Mouse (Mus musculus) midbrain, embryonic 15.5 days (tissue): ENCODE measurements at regions not wholly inside any gene's neighbourhood (a gene's known extent, or its start where the extent isn't known, plus 50 kb on each side); places are given as distances from the start of the nearest gene placed in this dataset.

Source experiments
- ATAC-seq: fragments of 200-750 bp; cut with Nextera tagmentation; replicated peaks from 2 replicates; pipeline ENCODE4 v1.8.0; 2017; ENCODE audit warnings: moderate TSS enrichment
- H3K27ac ChIP-seq: fragments of 300-500 bp; sonication (generic); 2 replicates; pipeline ENCODE4 v1.5.1; 2015; ENCODE audit warnings: mild to moderate bottlenecking, inconsistent platforms
- H3K27me3 ChIP-seq: fragments of 300-500 bp; sonication (generic); replicated peaks from 2 replicates; pipeline ENCODE4 v1.6.1; 2015; ENCODE audit warnings: inconsistent platforms
- H3K36me3 ChIP-seq: fragments of 300-500 bp; sonication (generic); replicated peaks from 2 replicates; pipeline ENCODE4 v1.6.1; 2015; ENCODE audit warnings: inconsistent platforms
- H3K4me1 ChIP-seq: fragments of 300-500 bp; sonication (generic); 2 replicates; pipeline ENCODE4 v1.6.1; 2015; ENCODE audit warnings: inconsistent platforms
- H3K4me2 ChIP-seq: fragments of 300-500 bp; sonication (generic); 2 replicates; pipeline ENCODE4 v1.6.1; 2015; ENCODE audit warnings: inconsistent platforms, mild to moderate bottlenecking, moderate library complexity
- H3K4me3 ChIP-seq: fragments of 300-500 bp; sonication (generic); 2 replicates; pipeline ENCODE4 v1.5.1; 2015; ENCODE audit warnings: mild to moderate bottlenecking, inconsistent platforms
- H3K9ac ChIP-seq: fragments of 300-500 bp; sonication (generic); 2 replicates; pipeline ENCODE4 v1.6.1; 2015; ENCODE audit warnings: mild to moderate bottlenecking, inconsistent platforms
- H3K9me3 ChIP-seq: fragments of 300-500 bp; sonication (generic); 2 replicates; pipeline ENCODE4 v1.6.1; 2016; ENCODE audit warnings: inconsistent platforms
- WGBS: fragments of 180-500 bp; shearing (Covaris S2); methylation state at CpG from one replicate; pipeline ENCODE4 v1.1.7; 2015; ENCODE audit warnings: mixed read lengths; 5-methylcytosine and 5-hydroxymethylcytosine counted together

GRCm38 (mm10) chr11:6905630-6906029 is 68.2 kb upstream of the Gm11983 start:
- no peaks in the 10 kb centered on the region for H3K36me3 ChIP-seq
- no peak overlapping the region for H3K4me3 ChIP-seq
- no peak overlapping the region for H3K9ac ChIP-seq
- 24% methylated on average over 5 of the region's 5 CpGs for WGBS
- H3K4me1 ChIP-seq: peaks cover 7% of the 10 kb centered on the region
- H3K9me3 ChIP-seq: no peaks in the 10 kb centered on the region
- H3K4me2 ChIP-seq: no peak overlapping the region
- ATAC-seq: no peak
- no peaks in the 10 kb centered on the region for H3K27me3 ChIP-seq
- H3K27ac ChIP-seq: no peak overlapping the region

- peaks cover 16% of the 10 kb centered on the region for H3K4me1 ChIP-seq
- H3K4me2 ChIP-seq: no peak overlapping the region
- no peak overlapping the region for H3K27ac ChIP-seq
- H3K4me3 ChIP-seq: no peak overlapping the region
- no peaks in the 10 kb centered on the region for H3K9me3 ChIP-seq
- H3K27me3 ChIP-seq: no peaks in the 10 kb centered on the region
- no peak overlapping the region for H3K9ac ChIP-seq
- H3K36me3 ChIP-seq: no peaks in the 10 kb centered on the region
- no peak for ATAC-seq
- WGBS: 88% methylated on average over 3 of the region's 3 CpGs
Observed at GRCm38 (mm10) chr11:6902991-6903390, 65.5 kb upstream of the Gm11983 start.

GRCm38 (mm10) chr11:6902271-6902670 is 64.8 kb upstream of the Gm11983 start:
- no peak overlapping the region for H3K4me2 ChIP-seq
- no peak overlapping the region for H3K4me3 ChIP-seq
- H3K4me1 ChIP-seq: peaks cover 16% of the 10 kb centered on the region
- no peaks in the 10 kb centered on the region for H3K9me3 ChIP-seq
- no peaks in the 10 kb centered on the region for H3K36me3 ChIP-seq
- no peak overlapping the region for H3K9ac ChIP-seq
- H3K27ac ChIP-seq: no peak overlapping the region
- WGBS: 86% methylated on average over 3 of the region's 3 CpGs
- no peak for ATAC-seq
- H3K27me3 ChIP-seq: no peaks in the 10 kb centered on the region

- 16% methylated on average over 11 of the region's 11 CpGs for WGBS
- ATAC-seq: peak; percentile 71
- Histone ChIP-seq H3K27ac (peak overlapping the region; percentile 40), H3K4me3 (no peak overlapping the region), H3K27me3 (no peaks in the 10 kb centered on the region), H3K9me3 (no peaks in the 10 kb centered on the region), H3K9ac (no peak overlapping the region), H3K4me2 (peak overlapping the region; percentile 18; the same call in 1 of the 2 replicates), H3K36me3 (no peaks in the 10 kb centered on the region), H3K4me1 (peaks cover 16% of the 10 kb centered on the region)
Observed at GRCm38 (mm10) chr11:6900769-6901481, 63.5 kb upstream of the Gm11983 start.

- Histone ChIP-seq H3K4me3 (no peak overlapping the region), H3K4me2 (peak overlapping the region; percentile 18), H3K9ac (no peak overlapping the region), H3K4me1 (peaks cover 16% of the 10 kb centered on the region), H3K27ac (peak overlapping the region; percentile 40), H3K9me3 (no peaks in the 10 kb centered on the region), H3K36me3 (no peaks in the 10 kb centered on the region), H3K27me3 (no peaks in the 10 kb centered on the region)
- ATAC-seq: peak; percentile 53; the same call in 1 of the 2 replicates
- WGBS: 14% methylated on average over 12 of the region's 12 CpGs
Observed at GRCm38 (mm10) chr11:6900357-6900756, 62.9 kb upstream of the Gm11983 start.

- H3K9ac ChIP-seq: no peak overlapping the region
- 75% methylated on average over 13 of the region's 13 CpGs for WGBS
Observed at GRCm38 (mm10) chr11:6899271-6900005, 62.0 kb upstream of the Gm11983 start.

GRCm38 (mm10) chr11:6898357-6899097 is 61.1 kb upstream of the Gm11983 start:
- no peaks in the 10 kb centered on the region for H3K9me3 ChIP-seq
- H3K4me2 ChIP-seq: no peak overlapping the region
- H3K36me3 ChIP-seq: no peaks in the 10 kb centered on the region
- no peak overlapping the region for H3K9ac ChIP-seq
- H3K4me3 ChIP-seq: no peak overlapping the region
- ATAC-seq: no peak
- H3K4me1 ChIP-seq: peaks cover 16% of the 10 kb centered on the region
- WGBS: 86% methylated on average over 5 of the region's 5 CpGs
- H3K27ac ChIP-seq: no peak overlapping the region
- no peaks in the 10 kb centered on the region for H3K27me3 ChIP-seq

More at GRCm38 (mm10) chr11:6899271-6900005, 62.0 kb upstream of the Gm11983 start:
- H3K4me2 ChIP-seq: no peak overlapping the region
- peak; percentile 7; the same call in 1 of the 2 replicates for ATAC-seq
- no peak overlapping the region for H3K4me3 ChIP-seq
- H3K27ac ChIP-seq: no peak overlapping the region
- no peaks in the 10 kb centered on the region for H3K27me3 ChIP-seq
- peaks cover 16% of the 10 kb centered on the region for H3K4me1 ChIP-seq
- H3K36me3 ChIP-seq: no peaks in the 10 kb centered on the region
- no peaks in the 10 kb centered on the region for H3K9me3 ChIP-seq

DNA sequence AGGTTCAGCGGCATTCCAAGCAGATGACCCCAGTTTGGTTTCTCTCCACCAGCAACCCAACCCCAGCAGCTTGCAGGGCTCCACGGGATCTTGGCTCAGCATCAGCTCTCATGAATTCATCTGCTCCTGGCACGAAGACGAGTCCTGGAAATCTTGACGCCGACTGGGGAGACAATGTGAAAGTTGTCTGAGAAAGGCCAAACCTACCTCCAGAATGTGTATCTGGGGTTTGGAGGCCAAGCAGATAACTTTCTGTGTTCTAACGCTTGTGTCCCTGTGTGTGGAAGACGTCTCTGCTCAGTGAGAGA is 58.3 kb upstream of the Gm11983 start:
- Histone ChIP-seq H3K4me3 (no peak overlapping the region), H3K27ac (no peak overlapping the region), H3K4me1 (peaks cover 10% of the 10 kb centered on the region), H3K4me2 (no peak overlapping the region), H3K9ac (no peak overlapping the region), H3K9me3 (no peaks in the 10 kb centered on the region), H3K27me3 (no peaks in the 10 kb centered on the region), H3K36me3 (no peaks in the 10 kb centered on the region)
- WGBS: 51% methylated on average over 8 of the region's 8 CpGs
- no peak for ATAC-seq

GRCm38 (mm10) chr11:6894911-6895785 is 57.7 kb upstream of the Gm11983 start:
- 32% methylated on average over 7 of the region's 7 CpGs for WGBS
- H3K4me1 ChIP-seq: peaks cover 5% of the 10 kb centered on the region; the same call in 1 of the 2 replicates
- no peaks in the 10 kb centered on the region for H3K27me3 ChIP-seq
- no peak overlapping the region for H3K4me2 ChIP-seq
- no peak overlapping the region for H3K9ac ChIP-seq
- H3K4me3 ChIP-seq: no peak overlapping the region
- ATAC-seq: no peak
- no peaks in the 10 kb centered on the region for H3K9me3 ChIP-seq
- no peaks in the 10 kb centered on the region for H3K36me3 ChIP-seq
- no peak overlapping the region for H3K27ac ChIP-seq

DNA sequence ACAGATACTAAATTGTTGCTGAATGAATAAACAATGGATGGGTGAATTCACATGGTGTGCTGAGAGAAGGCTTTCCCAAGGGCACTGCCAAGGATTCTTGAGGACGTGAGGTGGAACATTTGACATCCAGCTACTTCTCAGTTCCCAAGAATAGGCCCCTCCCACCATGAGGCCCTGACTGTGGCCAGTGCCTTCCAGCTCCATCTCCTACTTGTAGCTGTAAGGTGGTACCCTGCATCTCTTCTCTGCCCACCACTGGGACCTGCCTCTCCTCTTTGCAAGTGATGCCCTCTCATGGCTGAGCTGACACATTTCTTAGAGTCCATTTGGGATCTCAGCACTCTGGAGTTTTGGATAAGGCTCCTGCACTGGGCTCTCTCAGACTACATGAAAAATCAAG is 56.3 kb upstream of the Gm11983 start:
- Histone ChIP-seq H3K27ac (no peak overlapping the region), H3K4me3 (no peak overlapping the region), H3K4me1 (no peaks in the 10 kb centered on the region), H3K4me2 (no peak overlapping the region), H3K9me3 (no peaks in the 10 kb centered on the region), H3K27me3 (no peaks in the 10 kb centered on the region), H3K36me3 (no peaks in the 10 kb centered on the region), H3K9ac (no peak overlapping the region)
- 79% methylated on average over 1 of the region's 1 CpGs for WGBS
- no peak for ATAC-seq

DNA sequence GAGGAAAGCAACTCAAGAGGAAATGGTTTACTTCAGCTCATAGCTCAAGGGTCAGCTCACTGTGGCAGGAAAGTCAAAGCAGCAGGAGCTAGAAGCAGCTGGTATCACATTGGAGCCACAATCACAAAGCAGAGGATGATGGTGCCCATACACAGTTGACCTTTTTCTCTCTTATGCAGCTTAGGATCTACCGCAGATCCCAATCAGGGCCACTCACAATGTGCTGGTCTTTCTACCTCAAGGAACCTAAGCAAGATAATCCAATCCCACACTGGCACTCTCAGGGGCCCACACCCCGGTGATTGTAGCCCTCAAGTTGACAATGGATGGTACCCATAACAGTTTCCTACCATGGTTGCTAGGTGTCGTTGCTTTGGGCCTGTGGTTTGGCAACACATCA is 55.6 kb upstream of the Gm11983 start:
- no peak overlapping the region for H3K4me3 ChIP-seq
- H3K9me3 ChIP-seq: no peaks in the 10 kb centered on the region
- H3K27ac ChIP-seq: no peak overlapping the region
- no peaks in the 10 kb centered on the region for H3K36me3 ChIP-seq
- 92% methylated on average over 3 of the region's 3 CpGs for WGBS
- no peak overlapping the region for H3K4me2 ChIP-seq
- no peak for ATAC-seq
- no peaks in the 10 kb centered on the region for H3K27me3 ChIP-seq
- no peak overlapping the region for H3K9ac ChIP-seq
- H3K4me1 ChIP-seq: no peaks in the 10 kb centered on the region

DNA sequence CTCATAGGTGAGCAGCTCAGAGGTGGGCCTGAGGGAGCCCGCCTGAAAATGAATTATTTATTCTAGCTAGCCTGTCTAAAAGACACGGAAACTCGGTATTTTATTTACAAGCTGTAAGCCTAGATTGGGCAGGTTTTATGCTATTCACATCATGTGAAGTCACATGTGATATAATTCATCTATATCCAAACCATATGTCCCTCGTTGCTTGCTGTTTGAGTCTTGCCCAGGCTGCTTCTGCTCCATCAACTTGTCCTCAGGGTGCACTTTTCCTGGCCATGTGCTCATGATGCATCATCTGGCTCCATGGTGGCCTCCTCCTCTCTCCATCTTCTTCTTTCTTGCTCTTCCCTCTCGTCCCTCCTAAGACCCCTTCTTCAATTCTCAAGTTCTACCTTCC is 53.0 kb upstream of the Gm11983 start:
- Histone ChIP-seq H3K4me3 (no peak overlapping the region), H3K36me3 (no peaks in the 10 kb centered on the region), H3K27me3 (no peaks in the 10 kb centered on the region), H3K4me1 (no peaks in the 10 kb centered on the region), H3K4me2 (no peak overlapping the region), H3K9me3 (no peaks in the 10 kb centered on the region), H3K9ac (no peak overlapping the region), H3K27ac (no peak overlapping the region)
- WGBS: 69% methylated on average over 5 of the region's 5 CpGs
- 0 out of 2 replicates have a peak, but pooled peaks have one; percentile 25 for ATAC-seq
